Mouse (Mus musculus) left cerebral cortex, adult 9 months (tissue): ENCODE results near the gene Ly6g6d.

ENCODE experiments used
- DNase-seq, 2 experiments: peaks; one replicate each; pipeline ENCODE4 v3.0.0; 2022; ENCODE audit warnings: low spot score in 2 of 2

The Ly6g6d gene

DNA sequence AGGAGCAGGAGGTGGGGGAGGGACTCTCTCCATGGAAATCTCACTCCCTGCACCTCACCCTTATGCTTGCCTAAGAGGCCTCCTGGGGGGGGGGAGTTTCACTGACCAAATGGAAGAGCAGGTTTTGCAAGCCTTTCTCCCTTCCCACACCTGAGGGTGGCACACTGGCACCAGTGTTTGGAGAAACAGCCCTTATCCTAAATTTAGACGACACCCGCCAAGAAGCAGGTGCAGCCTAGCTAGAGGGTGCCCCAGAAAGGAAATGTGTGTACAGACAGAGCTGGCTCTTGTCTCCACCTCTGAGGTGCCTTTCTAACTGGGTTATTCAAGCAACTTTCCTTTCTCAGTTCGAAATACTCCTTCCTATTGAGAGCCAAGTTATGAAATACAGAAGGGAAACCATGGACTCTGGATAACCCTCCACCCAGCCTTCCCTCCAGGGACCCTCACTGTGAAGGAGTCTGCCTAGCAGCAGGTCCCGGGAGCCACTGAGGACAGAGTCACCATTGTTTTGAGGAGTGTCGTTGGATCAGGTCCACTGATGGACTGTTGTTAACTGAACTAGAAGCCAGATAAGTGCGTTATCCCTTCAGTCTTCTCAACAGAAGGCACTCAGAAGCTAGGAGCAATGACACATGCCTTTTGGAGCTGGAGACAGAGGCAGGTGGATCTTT, 7.2 kb downstream of the Ly6g6d start:
- no peak for DNase-seq

DNA sequence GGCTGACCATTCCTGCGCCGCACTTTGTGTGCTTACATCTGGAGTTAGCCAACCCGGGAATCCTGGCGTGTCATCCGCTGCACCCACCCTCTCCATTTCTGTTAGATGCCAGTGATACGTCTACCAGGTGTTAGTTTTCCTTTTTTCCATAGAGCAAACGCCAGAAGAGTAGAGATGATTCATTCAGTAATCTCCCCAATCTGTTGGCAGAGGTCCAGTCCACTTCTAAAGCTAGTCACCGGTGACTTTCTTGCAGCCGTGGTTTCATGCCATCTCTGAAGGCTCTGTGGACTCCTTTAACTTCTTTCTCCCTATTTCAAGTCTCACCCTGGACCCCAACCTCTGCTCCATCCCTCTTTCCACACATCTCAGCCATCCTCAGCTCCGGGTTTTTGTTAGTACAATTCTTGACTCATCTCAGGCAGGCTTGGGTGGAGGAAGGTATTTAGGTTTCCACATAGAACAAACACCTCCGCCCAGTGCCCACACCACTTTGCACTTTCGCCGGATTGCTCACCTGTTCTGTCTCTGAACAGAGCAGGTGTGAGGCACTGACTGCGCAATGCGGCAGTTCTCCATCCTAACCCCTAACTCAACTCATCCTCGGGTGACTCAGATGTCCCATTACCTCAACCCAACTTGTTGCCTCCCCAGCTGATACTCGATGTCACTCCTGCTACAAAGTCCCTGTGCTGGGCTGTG, 9.5 kb downstream of the Ly6g6d start:
- no peak for DNase-seq

DNA sequence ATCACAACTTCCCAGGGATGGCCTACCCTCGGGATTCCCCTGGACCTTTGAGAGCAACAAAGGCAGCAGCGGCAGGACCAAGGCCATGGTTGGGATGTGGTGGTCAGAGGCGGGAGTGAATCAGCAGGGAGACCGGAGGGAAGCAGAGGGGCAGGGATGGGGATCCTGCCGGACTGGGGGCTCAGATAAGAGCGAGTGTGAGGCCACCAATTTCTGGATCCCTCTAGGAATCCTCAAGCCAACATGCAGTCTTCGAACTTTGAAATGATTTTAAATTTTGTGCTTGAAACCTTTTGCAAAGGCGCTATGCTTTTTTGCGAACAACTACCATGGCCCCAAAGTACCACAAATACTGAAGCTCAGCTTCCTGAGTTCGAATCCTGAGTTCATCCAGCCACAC, 11.8 kb downstream of the Ly6g6d start, which contains the start of gene Mpig6b:
TSS of gene Mpig6b (minus strand) at position 101 of the 400 bp plus-strand sequence.
- DNase-seq, result no peak

DNA sequence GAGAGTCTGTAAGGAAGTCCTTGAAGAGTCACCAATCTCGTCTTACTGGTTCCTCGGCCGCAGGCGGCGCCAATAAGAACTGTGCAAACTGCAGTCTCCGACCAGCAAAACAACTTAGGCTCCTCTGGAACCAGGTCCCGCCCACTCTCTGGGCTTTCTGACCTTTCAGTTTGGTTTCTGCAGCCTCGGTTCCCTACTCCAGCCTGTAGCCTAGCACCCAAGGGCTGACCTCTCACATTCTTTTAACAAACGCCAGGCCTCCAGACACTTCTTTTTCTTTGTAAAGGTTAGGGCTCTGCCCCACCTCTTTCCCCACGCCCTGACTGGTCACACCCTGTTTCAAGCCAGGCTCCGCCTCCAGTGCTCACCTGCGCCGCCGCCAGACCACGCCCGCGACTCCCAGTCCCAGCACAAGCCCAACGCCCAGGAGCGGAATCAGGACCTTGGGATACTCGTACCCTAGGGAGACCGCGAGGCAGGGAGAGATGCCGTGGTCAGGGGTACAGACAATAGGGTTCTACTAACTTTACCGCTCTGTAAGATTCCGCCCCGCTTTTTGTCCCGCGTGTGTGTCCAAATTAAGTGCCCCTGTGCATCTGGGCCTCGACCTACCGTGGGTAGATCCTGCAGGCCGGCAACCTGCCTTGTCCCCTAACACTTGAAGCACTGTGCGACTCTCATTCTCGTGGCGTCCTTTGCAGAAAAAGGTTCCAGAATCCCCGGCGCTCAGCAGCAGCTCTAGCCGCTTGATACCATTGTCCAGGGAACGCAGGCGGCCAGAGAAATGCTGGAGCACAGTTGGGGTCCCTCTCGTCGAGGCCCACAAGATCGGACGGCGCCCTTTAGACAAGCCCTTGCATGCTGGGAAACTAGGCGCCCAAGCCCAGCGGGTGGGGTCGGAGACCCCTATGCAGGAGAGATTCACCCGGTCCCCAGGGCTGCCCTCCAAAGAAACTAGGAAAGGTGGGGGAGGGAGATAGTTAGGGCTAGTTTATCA, 12.6 kb downstream of the Ly6g6d start, which contains the start of gene Ly6g6c:
TSS of gene Ly6g6c (plus strand) at position 438 of the 997 bp plus-strand sequence.
- no peak for DNase-seq

DNA sequence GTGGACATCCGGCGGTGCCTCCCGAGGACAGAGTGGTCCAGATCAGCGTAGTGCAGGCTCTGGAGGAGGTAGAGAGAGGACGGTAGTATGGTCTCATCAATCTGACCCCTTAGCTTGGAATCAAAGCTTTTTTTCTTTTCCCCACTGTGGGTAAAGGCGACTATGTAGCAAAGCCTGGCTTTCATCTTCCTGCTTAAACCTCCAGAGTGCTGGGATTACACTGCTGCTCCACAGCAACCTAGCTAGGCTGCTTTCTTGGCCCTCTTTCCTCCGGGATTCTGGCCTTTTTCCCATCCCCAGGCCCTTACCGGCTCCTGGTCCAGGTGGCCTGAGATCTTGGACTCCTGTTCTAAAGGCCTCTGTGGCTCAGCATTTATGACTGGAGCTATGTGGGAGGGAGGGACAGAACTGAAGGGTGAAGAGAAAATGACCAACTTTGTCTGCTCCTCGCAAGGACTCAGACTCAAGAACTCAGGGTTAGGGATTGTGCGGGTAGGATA, 13.4 kb downstream of the Ly6g6d start:
- no peak for DNase-seq

DNA sequence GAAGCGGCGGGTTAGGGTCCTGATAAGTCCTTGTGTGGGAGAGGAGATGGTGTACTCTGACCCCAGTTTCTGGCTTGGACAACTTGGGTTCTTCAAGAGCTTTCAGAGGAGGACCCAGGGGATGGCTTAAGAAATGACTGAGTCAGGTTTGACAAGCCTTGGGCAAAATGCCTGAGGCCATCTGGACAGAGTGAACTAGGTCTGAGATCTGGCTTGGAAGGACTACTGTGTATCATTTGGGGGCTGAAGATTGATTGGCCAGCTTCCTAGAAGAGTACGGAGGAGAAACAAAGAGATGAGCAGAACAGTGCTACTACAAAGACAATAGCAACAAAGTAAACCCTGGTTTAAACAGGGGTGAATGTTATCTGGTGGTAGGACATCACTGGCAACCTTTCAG, 14.4 kb downstream of the Ly6g6d start:
- no peak for DNase-seq

DNA sequence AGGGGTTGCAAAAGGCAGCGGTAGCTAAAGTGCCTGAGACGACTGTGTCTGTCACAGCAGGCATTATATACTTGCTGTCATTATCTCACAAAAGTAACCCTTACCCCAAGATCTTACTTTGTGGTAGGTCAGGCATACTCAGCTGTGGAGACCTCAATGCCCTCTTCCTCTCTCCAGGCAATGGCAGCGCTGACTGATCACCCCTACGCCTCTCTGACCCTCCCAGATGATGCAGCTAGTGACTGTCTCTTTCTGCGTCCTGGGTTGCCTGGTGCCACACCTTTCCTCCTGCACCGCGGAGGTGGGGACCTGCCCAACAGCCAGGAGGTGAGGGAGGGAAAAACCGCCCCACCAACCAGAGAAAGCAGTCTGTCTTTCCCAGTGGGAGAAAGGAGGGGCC, 16.6 kb downstream of the Ly6g6d start:
- no peak for DNase-seq

DNA sequence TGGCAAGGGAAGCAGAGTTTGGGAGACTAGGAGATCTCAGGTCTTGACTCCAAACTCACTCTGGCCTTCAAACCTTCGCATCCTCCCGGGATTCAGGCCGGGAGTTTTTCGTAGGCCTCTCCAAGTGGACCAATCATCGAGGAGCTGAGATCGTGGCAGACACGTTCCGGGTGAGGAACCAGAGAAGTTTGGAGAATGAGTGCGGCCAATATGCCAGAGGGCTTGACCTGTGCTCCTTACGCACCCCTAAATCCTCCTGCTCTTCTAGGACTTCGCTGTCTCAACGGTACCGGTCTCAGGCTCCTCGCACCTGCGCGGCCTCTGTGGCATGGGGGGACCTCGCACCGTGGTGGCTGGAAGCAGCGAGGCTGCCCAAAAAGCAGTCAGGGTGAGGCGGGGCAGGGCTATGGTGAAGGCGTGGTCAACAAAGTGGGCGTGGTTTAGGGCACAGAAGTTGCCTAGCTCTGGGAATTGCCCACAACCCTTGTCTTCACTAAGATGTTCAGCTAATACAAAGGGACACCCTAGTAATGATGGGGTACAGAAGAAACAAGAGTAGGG, 17.0 kb downstream of the Ly6g6d start:
- no peak for DNase-seq

DNA sequence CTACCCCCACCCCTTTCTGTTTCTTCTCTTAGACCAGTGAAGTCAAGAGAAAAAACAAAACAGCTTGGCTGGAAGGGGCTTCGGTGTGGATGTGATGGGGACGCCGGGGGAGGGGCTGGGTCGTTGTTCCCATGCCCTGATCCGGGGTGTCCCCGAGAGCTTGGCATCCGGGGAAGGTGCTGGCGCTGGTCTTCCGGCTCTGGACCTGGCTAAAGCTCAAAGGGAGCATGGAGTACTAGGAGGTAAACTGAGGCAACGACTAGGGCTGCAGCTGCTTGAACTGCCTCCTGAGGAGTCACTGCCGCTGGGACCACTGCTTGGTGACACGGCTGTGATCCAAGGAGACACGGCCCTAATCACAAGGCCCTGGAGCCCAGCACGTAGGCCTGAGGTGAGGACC, 17.8 kb downstream of the Ly6g6d start:
- no peak for DNase-seq

DNA sequence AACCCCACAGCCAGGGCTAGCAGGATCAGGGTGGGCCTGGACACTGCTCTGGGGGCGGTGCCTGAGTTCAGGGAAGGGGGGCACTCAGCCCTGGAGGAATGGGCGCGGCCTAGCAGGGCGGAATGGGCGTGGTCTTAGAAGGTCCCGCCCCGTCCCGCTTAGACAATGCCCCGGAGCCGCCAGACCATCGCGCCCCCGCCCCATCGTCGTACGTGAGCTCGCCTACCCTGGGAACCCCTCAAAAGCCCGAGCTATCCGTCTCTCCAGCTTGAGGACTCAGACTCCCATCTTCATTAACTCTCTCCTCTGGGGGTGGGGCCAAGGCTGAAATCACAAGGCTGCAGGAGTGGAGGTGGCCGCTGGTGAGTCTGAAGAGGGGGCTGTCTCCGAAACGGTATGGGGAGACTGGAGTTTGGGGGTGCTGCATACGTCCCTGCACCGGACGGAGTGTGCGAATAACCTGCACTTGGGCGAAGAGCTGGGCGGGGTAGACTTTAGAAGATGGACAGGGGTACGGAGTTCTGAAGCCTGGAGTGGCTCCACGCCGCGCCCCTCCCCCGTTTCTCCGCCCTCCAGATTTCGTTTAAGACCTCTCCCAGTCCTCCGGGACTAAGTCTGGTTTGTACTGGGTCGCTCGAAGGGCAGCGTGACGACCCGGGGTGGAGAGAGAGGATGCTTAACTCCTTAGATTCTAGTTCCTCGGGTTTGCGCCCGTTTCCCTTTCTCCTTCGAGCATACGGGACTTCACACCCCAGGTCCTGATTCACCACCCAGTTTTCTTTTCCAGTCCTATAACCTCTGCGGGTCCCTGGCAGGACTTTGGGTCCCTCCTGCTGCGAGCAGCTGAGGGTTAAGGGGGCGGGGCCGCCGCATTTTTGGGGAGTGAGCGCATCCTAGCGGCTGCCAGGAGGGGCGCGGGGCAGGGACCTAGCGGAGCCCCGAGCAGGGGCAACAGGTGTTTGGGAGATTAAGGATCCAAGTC, 18.7 kb downstream of the Ly6g6d start, which contains the start of gene Ddah2:
TSS of gene Ddah2 (plus strand) at position 125 of the 982 bp plus-strand sequence.
- peak in 1 of 2 experiments; percentile 61 for DNase-seq

DNA sequence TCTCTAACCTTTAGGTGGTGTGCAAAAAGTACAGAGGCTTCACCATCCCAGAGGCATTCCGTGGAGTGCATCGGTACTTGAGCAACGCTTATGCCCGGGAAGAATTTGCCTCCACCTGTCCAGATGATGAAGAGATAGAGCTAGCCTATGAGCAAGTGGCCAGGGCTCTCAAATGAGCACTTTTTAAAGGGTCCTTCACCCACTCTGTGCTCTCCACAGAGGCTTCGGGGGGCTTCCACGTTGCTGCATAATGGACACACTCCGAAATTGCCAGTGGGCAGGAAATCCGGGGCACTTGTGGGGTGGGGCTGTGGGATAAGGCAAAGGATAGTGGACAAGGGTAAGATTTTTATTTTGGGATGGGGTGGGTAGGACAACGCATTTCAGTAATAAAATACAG, 19.5 kb downstream of the Ly6g6d start:
- no peak for DNase-seq

DNA sequence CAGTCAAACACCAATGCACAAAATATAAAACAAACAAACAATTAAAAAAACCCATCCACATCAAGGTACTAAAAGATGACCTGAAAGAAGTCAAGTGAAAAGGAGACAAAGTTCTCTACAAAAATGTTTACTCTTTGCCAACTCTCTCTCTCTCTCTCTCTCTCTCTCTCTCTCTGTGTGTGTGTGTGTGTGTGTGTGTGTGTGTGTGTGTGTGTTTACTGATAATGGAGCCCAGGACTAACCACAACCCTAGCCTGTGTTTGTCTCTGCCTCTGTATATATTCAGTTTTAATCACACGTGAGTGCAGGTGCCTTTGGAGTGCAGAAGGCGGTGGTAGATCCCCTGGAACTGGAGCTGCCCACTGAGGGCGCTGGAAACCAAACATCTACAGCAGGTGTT, 20.8 kb downstream of the Ly6g6d start:
- DNase-seq, result no peak

DNA sequence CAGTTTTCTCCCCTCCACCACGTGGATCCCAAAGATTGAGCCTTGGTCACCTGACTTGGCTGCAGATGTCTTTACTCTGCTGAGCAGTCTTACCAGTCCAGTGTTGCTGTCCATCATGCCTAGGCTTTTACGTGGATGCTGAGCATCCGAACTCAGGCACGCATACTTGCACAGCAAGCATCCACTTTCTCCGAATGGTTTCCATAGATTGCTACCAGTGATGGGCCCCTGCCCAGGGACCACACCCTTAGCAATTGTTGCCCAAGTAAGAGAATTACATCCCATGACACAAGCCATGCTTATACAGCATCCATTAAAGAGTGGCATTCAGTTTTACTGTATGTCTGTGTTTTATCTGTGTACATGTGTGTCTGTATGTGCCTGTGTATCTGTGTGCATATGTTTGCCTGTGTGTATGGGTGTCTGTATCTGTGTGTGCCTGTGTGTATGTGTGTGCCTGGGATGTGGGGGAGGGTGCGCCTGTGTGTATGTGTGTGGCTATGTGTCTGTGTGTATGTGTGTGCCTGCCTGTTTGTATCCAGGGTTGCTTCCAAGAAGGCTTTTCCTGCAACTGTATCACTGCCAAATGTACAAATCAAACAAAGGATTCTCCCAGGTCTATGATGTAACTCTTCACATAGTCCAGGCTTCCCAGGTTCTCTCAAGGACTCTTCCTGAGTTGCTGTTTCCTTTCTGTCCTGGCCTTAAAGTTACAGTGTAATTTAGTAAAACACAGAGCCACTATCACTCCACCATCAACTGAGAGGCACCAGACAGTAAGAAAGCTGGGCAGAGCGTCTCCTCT, 22.0 kb downstream of the Ly6g6d start:
- DNase-seq, result no peak

DNA sequence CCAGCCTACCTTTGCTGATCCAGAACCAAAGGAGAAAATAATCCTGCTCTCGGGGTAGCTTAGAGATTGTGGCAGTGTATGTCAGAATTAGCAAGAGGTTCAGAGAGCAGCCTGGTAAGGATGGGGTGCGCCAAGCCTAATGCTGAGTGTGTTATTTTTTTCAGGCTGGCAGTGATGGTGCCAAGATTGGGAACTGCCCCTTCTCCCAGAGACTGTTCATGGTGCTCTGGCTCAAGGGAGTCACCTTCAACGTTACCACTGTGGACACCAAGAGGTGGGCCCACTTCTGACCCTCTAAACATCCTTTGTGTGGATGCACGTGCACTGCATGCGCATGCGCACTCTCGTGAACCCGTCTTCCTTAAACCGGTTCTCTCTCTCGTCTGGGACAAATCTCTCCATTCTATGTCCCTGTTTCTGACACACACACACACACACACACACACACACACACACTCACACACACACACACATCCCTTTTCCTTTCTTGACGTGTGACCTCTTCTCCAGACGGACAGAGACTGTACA, 25.5 kb downstream of the Ly6g6d start:
- no peak for DNase-seq

DNA sequence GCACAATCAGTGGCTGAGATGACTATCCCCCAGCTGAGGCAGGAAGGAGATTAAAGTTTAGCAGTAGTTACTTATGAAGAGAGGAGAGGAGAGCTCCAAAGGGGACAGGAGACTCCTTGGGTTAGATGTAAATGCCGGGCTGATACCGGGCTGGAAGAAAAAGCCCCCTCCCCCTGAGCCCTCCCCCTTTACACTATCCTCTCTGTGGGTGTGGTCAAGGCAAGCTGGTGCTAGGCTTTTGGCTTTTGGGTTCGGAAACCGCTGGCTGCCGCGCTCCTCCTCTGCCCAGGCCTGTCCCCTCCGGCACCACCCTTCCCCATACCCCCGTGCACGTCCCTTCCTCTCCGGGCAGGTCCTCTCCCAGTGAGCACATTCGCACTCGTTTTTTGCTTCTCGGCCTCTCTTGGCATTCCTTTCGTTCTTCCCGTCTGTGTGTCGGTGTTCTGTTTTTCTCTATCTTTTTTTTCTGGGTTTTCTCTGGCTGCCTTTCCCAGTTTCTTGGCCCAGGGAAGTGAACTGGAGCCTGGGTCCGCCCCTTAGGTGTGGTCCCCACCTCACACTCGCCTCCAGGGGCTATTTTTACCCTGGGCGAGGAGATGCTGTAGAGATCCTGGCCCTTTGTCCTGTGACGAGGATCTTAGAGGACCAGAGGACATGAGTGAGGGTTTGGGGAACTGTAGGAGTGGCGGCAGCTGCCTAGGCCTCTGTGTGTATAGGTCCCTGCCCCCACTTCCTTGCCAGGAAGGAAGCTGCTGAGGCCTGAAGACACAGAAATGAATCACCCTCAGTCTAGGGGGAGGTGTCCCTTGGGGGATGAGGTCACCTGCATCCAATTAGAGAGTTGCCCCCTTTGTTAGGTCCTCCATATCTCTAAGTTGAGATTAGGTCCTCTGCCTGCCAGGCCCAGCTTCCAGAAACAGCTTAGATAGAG, 26.4 kb downstream of the Ly6g6d start:
- DNase-seq, result no peak

DNA sequence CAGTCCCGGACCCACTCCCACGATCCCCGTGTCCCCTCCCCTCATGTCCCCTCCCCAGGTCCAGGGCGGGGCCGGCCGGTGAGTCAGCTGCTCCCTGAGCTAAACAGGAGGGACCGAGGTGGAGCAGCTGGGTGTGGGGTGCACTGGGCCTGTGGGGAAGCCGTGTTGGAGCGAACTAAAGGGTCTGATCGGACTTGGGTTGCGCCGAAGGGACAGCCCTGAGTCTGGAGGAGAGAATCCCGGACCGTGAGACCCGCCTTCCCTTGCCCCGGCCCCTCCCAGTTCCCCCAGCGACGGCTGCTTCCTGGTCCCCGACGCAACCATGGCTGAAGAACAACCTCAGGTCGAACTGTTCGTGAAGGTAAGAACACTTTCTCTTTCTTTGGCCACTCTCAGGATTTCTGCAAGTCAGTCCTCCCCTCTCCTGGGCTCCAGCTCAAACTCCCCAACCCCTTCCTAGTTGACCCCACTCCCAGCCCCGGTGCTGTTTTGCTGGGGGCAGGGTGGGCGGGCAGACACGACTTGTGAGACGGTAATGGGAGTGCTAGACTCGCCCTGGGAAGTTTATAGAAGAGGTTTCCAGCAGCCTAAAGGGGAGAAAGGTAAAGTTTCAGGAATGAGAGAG, 27.6 kb downstream of the Ly6g6d start:
- DNase-seq, result no peak

DNA sequence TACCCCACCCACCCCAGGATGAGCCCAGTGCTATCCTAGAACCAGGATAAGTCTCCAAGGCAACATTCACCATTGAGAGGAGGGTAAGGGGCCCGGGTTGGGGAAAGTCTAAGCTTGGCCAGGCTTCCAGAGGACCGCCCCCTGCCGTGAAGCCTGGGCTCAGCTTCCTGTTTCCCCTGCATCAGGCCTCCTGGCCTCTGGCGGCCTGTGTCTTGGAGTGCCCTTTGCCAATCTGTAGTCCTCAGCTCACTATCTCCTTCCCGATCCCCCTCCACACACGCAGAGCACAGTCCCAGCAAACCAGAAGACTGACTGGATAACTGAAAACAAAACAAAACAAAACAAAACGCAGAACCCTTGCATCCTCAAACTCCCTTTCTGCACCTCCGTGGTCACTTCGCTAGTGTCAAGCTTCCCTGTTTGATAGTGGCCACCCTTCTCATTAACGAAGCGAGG, 28.3 kb downstream of the Ly6g6d start, which contains the start of gene Clic1:
TSS of gene Clic1 (plus strand) at position 406 of the 456 bp plus-strand sequence.
- no peak for DNase-seq
